Mouse (Mus musculus) ES-E14 (cell line): ENCODE measurements at regions not wholly inside any gene's neighbourhood (a gene's known extent, or its start where the extent isn't known, plus 50 kb on each side); places are given as distances from the start of the nearest gene placed in this dataset.

ENCODE experiments used
- CHD2 ChIP-seq: IDR thresholded peaks from 2 replicates; pipeline ENCODE4 v1.6.1; 2014; ENCODE audit warnings: mild to moderate bottlenecking, low read depth, low read length, inconsistent platforms
- HCFC1 ChIP-seq: IDR thresholded peaks from 2 replicates; pipeline ENCODE4 v1.6.1; 2012; ENCODE audit warnings: low read length, inconsistent platforms, borderline replicate concordance; ENCODE audit not compliant: insufficient read depth
- MAFK ChIP-seq: IDR thresholded peaks from 2 replicates; pipeline ENCODE4 v1.6.1; 2014; ENCODE audit warnings: mild to moderate bottlenecking, low read depth, low read length, inconsistent platforms; ENCODE audit not compliant: insufficient read depth
- ZC3H11A ChIP-seq: IDR thresholded peaks from 2 replicates; pipeline ENCODE4 v1.6.1; 2012; ENCODE audit warnings: low read depth, mild to moderate bottlenecking, inconsistent platforms, low read length, borderline replicate concordance
- ZNF384 ChIP-seq: IDR thresholded peaks from 2 replicates; pipeline ENCODE4 v1.6.1; 2012; ENCODE audit warnings: low read depth, low read length, inconsistent platforms

GRCm38 (mm10) chr11:10193738-10194137, 920.3 kb upstream of the Vwc2 start:
- TF ChIP-seq ZC3H11A: no peak
- no peak for TF ChIP-seq HCFC1
- no peak for TF ChIP-seq MAFK
- TF ChIP-seq CHD2: no peak
- TF ChIP-seq ZNF384: no peak
